Mouse (Mus musculus): Measurements from ENCODE around the gene Hnrnpul1.

GRCm38 (mm10) chr7:25781937-25782610 is 27.5 kb upstream of the Hnrnpul1 start:
- TF ChIP-seq EP300 (IDR thresholded peaks at IDR 0.05; ENCODE audit: low read depth) (no peak), CTCF (IDR thresholded peaks at IDR 0.05; ENCODE audit: low read depth) (no peak)

All from liver, embryonic 14.5 days (tissue).